In genomic region chr5:113650035-113650865, GRCm38 (mm10) we compare ENCODE assay signal across 9 mouse cellular contexts. TPM values are rescaled to one million over a fixed set of nuclear protein-coding genes. Genes with fewer than 3 reads are reported as not detected.
DNase-seq lines count a peak whose midpoint lies in the region; ATAC-seq and TF ChIP-seq lines count a peak whose summit lies in the region.
"Had no signal": no experiment of that assay in that cellular context is flagged by ENCODE, and none has a peak within 500 bp of the region (broad histone marks: within the 10 kb centered on the region; RNA-seq: fewer than 3 reads in every experiment).

TSS of gene Cmklr1 (minus strand) at chr5:113650426.

- H3K27me3 ChIP-seq in forebrain, embryonic 16.5 days (replicated peaks; ENCODE audit: control insufficient read depth, insufficient read depth, low read length), result 0 out of 2 replicates have a peak, but pooled peaks cover 3% of the 10 kb centered on the region
- no peaks in the 10 kb centered on the region for H3K27me3 ChIP-seq in liver, adult 2 months (ENCODE audit: control insufficient read depth, insufficient read depth, low read length)
- peaks cover 8% of the 10 kb centered on the region; the same call in 1 of the 2 replicates for H3K27me3 ChIP-seq in midbrain, postnatal 0 days (ENCODE audit: insufficient read depth, low read length)

- peak within 1 kb of the TSS; percentile 8; the same call in 1 of the 2 replicates for H3K4me2 ChIP-seq in forebrain, embryonic 16.5 days (ENCODE audit: low read length)
- H3K4me2 ChIP-seq in midbrain, postnatal 0 days (ENCODE audit: low read depth, low read length, poor library complexity, severe bottlenecking), result peak within 1 kb of the TSS; percentile 26

- no peak for TF ChIP-seq POLR2A in liver, adult 2 months (IDR thresholded peaks at IDR 0.05; ENCODE audit: extremely low read depth, insufficient read depth, low read length)

- H3K27ac ChIP-seq in forebrain, embryonic 16.5 days (ENCODE audit: low read length), result no peak within 1 kb of the TSS
- peak within 1 kb of the TSS; percentile 60 for H3K27ac ChIP-seq in liver, adult 2 months (replicated peaks; ENCODE audit: insufficient read depth, low read depth, low read length)
- H3K27ac ChIP-seq in midbrain, postnatal 0 days (ENCODE audit: low read depth, low read length), result no peak within 1 kb of the TSS

- H3K79me2 ChIP-seq in liver, adult 2 months (ENCODE audit: control insufficient read depth, insufficient read depth, low read length), result no peaks in the 10 kb centered on the region

- WGBS in forebrain, embryonic 16.5 days, result 17% methylated on average over 30 of the region's 30 CpGs
- WGBS in liver, adult 2 months, result 12% methylated on average over 30 of the region's 30 CpGs
- 8% methylated on average over 29 of the region's 30 CpGs for WGBS in midbrain, postnatal 0 days

- peak; percentile 13 for DNase-seq in thymus, postnatal 14 days
- no peak for DNase-seq in thymus, adult 18-20 months
- DNase-seq in heart, postnatal 4 days, result peak; percentile 67
- DNase-seq in liver, adult 2 months (ENCODE audit: extremely low read depth, low read depth, low spot score), result no peak
- DNase-seq in midbrain, postnatal 0 days (ENCODE audit: low spot score), result no peak
- no peak for DNase-seq in frontal cortex, postnatal 10 days (ENCODE audit: low spot score in 2 of 2)
- DNase-seq in right cerebral cortex, postnatal 25 days, result no peak

- H3K9me3 ChIP-seq in forebrain, embryonic 16.5 days (ENCODE audit: control insufficient read depth, low read length), result no peaks in the 10 kb centered on the region
- H3K9me3 ChIP-seq in midbrain, postnatal 0 days (ENCODE audit: low read length), result no peaks in the 10 kb centered on the region

- no peak within 1 kb of the TSS for H3K4me3 ChIP-seq in forebrain, embryonic 16.5 days (replicated peaks; ENCODE audit: low read length)
- H3K4me3 ChIP-seq in liver, adult 2 months (ENCODE audit: insufficient read depth, low read depth, low read length), result peak within 1 kb of the TSS; percentile 66
- no peak within 1 kb of the TSS for H3K4me3 ChIP-seq in midbrain, postnatal 0 days (ENCODE audit: low read depth, low read length)

- no peak for TF ChIP-seq CTCF in liver, adult 2 months (IDR thresholded peaks at IDR 0.05; ENCODE audit: low read depth, low read length)
- TF ChIP-seq CTCF in midbrain, postnatal 0 days (IDR thresholded peaks at IDR 0.05), result peak; percentile 39

- H3K9ac ChIP-seq in forebrain, embryonic 16.5 days (replicated peaks; ENCODE audit: low read depth, low read length), result no peak within 1 kb of the TSS
- peak within 1 kb of the TSS; percentile 39 for H3K9ac ChIP-seq in liver, adult 2 months (ENCODE audit: low read depth, low read length)
- H3K9ac ChIP-seq in midbrain, postnatal 0 days (replicated peaks; ENCODE audit: low read length, poor library complexity, severe bottlenecking), result no peak within 1 kb of the TSS

- no peak for ATAC-seq in forebrain, embryonic 16.5 days
- no peak for ATAC-seq in midbrain, postnatal 0 days (ENCODE audit: low FRiP score)
- ATAC-seq: Patski had no signal

- H3K36me3 ChIP-seq in forebrain, embryonic 16.5 days (ENCODE audit: control insufficient read depth, insufficient read depth), result no peaks in the 10 kb centered on the region
- no peaks in the 10 kb centered on the region for H3K36me3 ChIP-seq in liver, adult 2 months (ENCODE audit: control insufficient read depth, insufficient read depth, low read length)
- no peaks in the 10 kb centered on the region for H3K36me3 ChIP-seq in midbrain, postnatal 0 days (ENCODE audit: insufficient read depth, low read length)

- peaks cover 6% of the 10 kb centered on the region for H3K4me1 ChIP-seq in forebrain, embryonic 16.5 days (replicated peaks; ENCODE audit: control insufficient read depth, insufficient read depth, low read length)
- H3K4me1 ChIP-seq in liver, adult 2 months (ENCODE audit: control insufficient read depth, insufficient read depth, low read length), result no peaks in the 10 kb centered on the region
- H3K4me1 ChIP-seq in midbrain, postnatal 0 days (ENCODE audit: insufficient read depth, low read length), result no peaks in the 10 kb centered on the region

RNA-seq across cellular contexts. Expression of gene Cmklr1, which starts in this region (rescaled TPM):
- polyA plus RNA-seq in forebrain, embryonic 16.5 days (2015; fragmentation: Nextera tagmentation; extraction: Ambion mirVana), result 2.3 and 2.7 TPM in 2 replicates
- 10 to 100 TPM; 12.6 to 14.6 TPM for total RNA-seq in heart, postnatal 4 days (2021)
- total RNA-seq in liver, adult 2 months (2014; rRNA removed), result 1.8 and 2.1 TPM in 2 replicates
- 4.6 and 5.6 TPM in 2 replicates for polyA plus RNA-seq in liver, adult 2 months (2012; rRNA removed)
- total RNA-seq in midbrain, postnatal 0 days (2014; rRNA removed), result 2.7 and 3.6 TPM in 2 replicates
- 0.63 and 1.1 TPM in 2 replicates for polyA plus RNA-seq in midbrain, postnatal 0 days (2015; fragmentation: Nextera tagmentation; extraction: Ambion mirVana)
- polyA plus RNA-seq: Patski had no signal

Comparison
In these comparisons a context has a peak if more than half of its experiments do, and no peak if none do; other contexts are left out.
1. DNase-seq: peak in thymus, postnatal 14 days (single experiment) and heart, postnatal 4 days (single experiment); none in thymus, adult 18-20 months (0 of 2), liver, adult 2 months (single experiment), midbrain, postnatal 0 days (single experiment), frontal cortex, postnatal 10 days (0 of 2) and right cerebral cortex, postnatal 25 days (single experiment).